Mouse (Mus musculus): Measurements from ENCODE around the gene Ntn1. TPM values are rescaled to one million over a fixed set of nuclear protein-coding genes. Genes with fewer than 3 reads are reported as not detected.
A peak's percentile ranks its signal among the peaks of the same experiment; 100 is the strongest.

Gene Ntn1
- polyA plus RNA-seq, 1 experiment from 2014 or later: 4.6 TPM

- Histone ChIP-seq H3K36me3 (ENCODE audit: control insufficient read depth, insufficient read depth, low read length) (no peaks in the 10 kb centered on the region), H3K9me3 (ENCODE audit: control insufficient read depth, low read length) (no peaks in the 10 kb centered on the region), H3K4me2 (ENCODE audit: low read depth, low read length) (no peak overlapping the region), H3K4me3 (ENCODE audit: low read depth, low read length) (no peak overlapping the region), H3K27ac (replicated peaks; ENCODE audit: low read depth, low read length) (peak overlapping the region; percentile 16; the same call in 1 of the 2 replicates), H3K9ac (ENCODE audit: low read depth, low read length) (no peak overlapping the region), H3K27me3 (replicated peaks; ENCODE audit: control insufficient read depth, insufficient read depth, low read length) (no peaks in the 10 kb centered on the region), H3K4me1 (ENCODE audit: control insufficient read depth, insufficient read depth, low read length) (peaks cover 22% of the 10 kb centered on the region; the same call in 1 of the 2 replicates)
- ATAC-seq (ENCODE audit: low read depth): no peak
- no peak for DNase-seq (ENCODE audit: low spot score)
- 46% methylated on average over 10 of the region's 10 CpGs for WGBS
These were observed 204.9 kb downstream of the Ntn1 start for GRCm38 (mm10) chr11:68195693-68196176.

- Histone ChIP-seq H3K27me3 (replicated peaks; ENCODE audit: control insufficient read depth, insufficient read depth, low read length) (no peaks in the 10 kb centered on the region), H3K9ac (ENCODE audit: low read depth, low read length) (no peak overlapping the region), H3K4me3 (ENCODE audit: low read depth, low read length) (no peak overlapping the region), H3K4me2 (ENCODE audit: low read depth, low read length) (no peak overlapping the region), H3K27ac (replicated peaks; ENCODE audit: low read depth, low read length) (no peak overlapping the region), H3K4me1 (ENCODE audit: control insufficient read depth, insufficient read depth, low read length) (peaks cover 22% of the 10 kb centered on the region; the same call in 1 of the 2 replicates), H3K9me3 (ENCODE audit: control insufficient read depth, low read length) (no peaks in the 10 kb centered on the region), H3K36me3 (ENCODE audit: control insufficient read depth, insufficient read depth, low read length) (no peaks in the 10 kb centered on the region)
- no peak for ATAC-seq (ENCODE audit: low read depth)
- no peak for DNase-seq (ENCODE audit: low spot score)
- WGBS: 48% methylated on average over 6 of the region's 6 CpGs
These were observed 205.5 kb downstream of the Ntn1 start for GRCm38 (mm10) chr11:68195168-68195567.

- Histone ChIP-seq H3K4me2 (ENCODE audit: low read depth, low read length) (no peak overlapping the region), H3K9me3 (ENCODE audit: control insufficient read depth, low read length) (no peaks in the 10 kb centered on the region), H3K4me3 (ENCODE audit: low read depth, low read length) (no peak overlapping the region), H3K9ac (ENCODE audit: low read depth, low read length) (no peak overlapping the region), H3K4me1 (ENCODE audit: control insufficient read depth, insufficient read depth, low read length) (peaks cover 27% of the 10 kb centered on the region), H3K27me3 (replicated peaks; ENCODE audit: control insufficient read depth, insufficient read depth, low read length) (no peaks in the 10 kb centered on the region), H3K36me3 (ENCODE audit: control insufficient read depth, insufficient read depth, low read length) (no peaks in the 10 kb centered on the region), H3K27ac (replicated peaks; ENCODE audit: low read depth, low read length) (no peak overlapping the region)
- DNase-seq (ENCODE audit: low spot score) (no peak), ATAC-seq (ENCODE audit: low read depth) (no peak)
- 72% methylated on average over 5 of the region's 5 CpGs for WGBS
These were observed 209.8 kb downstream of the Ntn1 start for GRCm38 (mm10) chr11:68190849-68191248.

GRCm38 (mm10) chr11:68188695-68189201 is 211.9 kb downstream of the Ntn1 start:
- H3K9ac ChIP-seq (ENCODE audit: low read depth, low read length): no peak overlapping the region
- no peaks in the 10 kb centered on the region for H3K27me3 ChIP-seq (replicated peaks; ENCODE audit: control insufficient read depth, insufficient read depth, low read length)
- H3K9me3 ChIP-seq (ENCODE audit: control insufficient read depth, low read length): no peaks in the 10 kb centered on the region
- WGBS: 65% methylated on average over 12 of the region's 12 CpGs
- no peak overlapping the region for H3K4me2 ChIP-seq (ENCODE audit: low read depth, low read length)
- ATAC-seq (ENCODE audit: low read depth) (no peak), DNase-seq (ENCODE audit: low spot score) (peak; percentile 36)
- no peaks in the 10 kb centered on the region for H3K36me3 ChIP-seq (ENCODE audit: control insufficient read depth, insufficient read depth, low read length)
- H3K4me1 ChIP-seq (ENCODE audit: control insufficient read depth, insufficient read depth, low read length): peaks cover 14% of the 10 kb centered on the region
- H3K4me3 ChIP-seq (ENCODE audit: low read depth, low read length): no peak overlapping the region
- peak overlapping the region; percentile 34 for H3K27ac ChIP-seq (replicated peaks; ENCODE audit: low read depth, low read length)

- H3K36me3 ChIP-seq (ENCODE audit: control insufficient read depth, insufficient read depth, low read length): no peaks in the 10 kb centered on the region
- no peaks in the 10 kb centered on the region for H3K27me3 ChIP-seq (replicated peaks; ENCODE audit: control insufficient read depth, insufficient read depth, low read length)
- ATAC-seq (ENCODE audit: low read depth) (peak; percentile 18; the same call in 1 of the 2 replicates), DNase-seq (ENCODE audit: low spot score) (peak; percentile 53)
- H3K4me3 ChIP-seq (ENCODE audit: low read depth, low read length): no peak overlapping the region
- peak overlapping the region; percentile 56; the same call in 1 of the 2 replicates for H3K27ac ChIP-seq (replicated peaks; ENCODE audit: low read depth, low read length)
- no peaks in the 10 kb centered on the region for H3K9me3 ChIP-seq (ENCODE audit: control insufficient read depth, low read length)
- peaks cover 14% of the 10 kb centered on the region for H3K4me1 ChIP-seq (ENCODE audit: control insufficient read depth, insufficient read depth, low read length)
- H3K4me2 ChIP-seq (ENCODE audit: low read depth, low read length): no peak overlapping the region
- 61% methylated on average over 8 of the region's 8 CpGs for WGBS
- no peak overlapping the region for H3K9ac ChIP-seq (ENCODE audit: low read depth, low read length)
These were observed 213.4 kb downstream of the Ntn1 start for GRCm38 (mm10) chr11:68187242-68187641.

GRCm38 (mm10) chr11:68185647-68186046 is 215.0 kb downstream of the Ntn1 start:
- WGBS: 90% methylated on average over 3 of the region's 3 CpGs
- no peak overlapping the region for H3K9ac ChIP-seq (ENCODE audit: low read depth, low read length)
- H3K4me1 ChIP-seq (ENCODE audit: control insufficient read depth, insufficient read depth, low read length): peaks cover 14% of the 10 kb centered on the region
- no peaks in the 10 kb centered on the region for H3K9me3 ChIP-seq (ENCODE audit: control insufficient read depth, low read length)
- H3K36me3 ChIP-seq (ENCODE audit: control insufficient read depth, insufficient read depth, low read length): no peaks in the 10 kb centered on the region
- DNase-seq (ENCODE audit: low spot score) (no peak), ATAC-seq (ENCODE audit: low read depth) (no peak)
- H3K4me3 ChIP-seq (ENCODE audit: low read depth, low read length): no peak overlapping the region
- no peaks in the 10 kb centered on the region for H3K27me3 ChIP-seq (replicated peaks; ENCODE audit: control insufficient read depth, insufficient read depth, low read length)
- no peak overlapping the region for H3K4me2 ChIP-seq (ENCODE audit: low read depth, low read length)
- H3K27ac ChIP-seq (replicated peaks; ENCODE audit: low read depth, low read length): no peak overlapping the region

- ATAC-seq (ENCODE audit: low read depth) (no peak), DNase-seq (ENCODE audit: low spot score) (no peak)
- no peak overlapping the region for H3K9ac ChIP-seq (ENCODE audit: low read depth, low read length)
- H3K36me3 ChIP-seq (ENCODE audit: control insufficient read depth, insufficient read depth, low read length): no peaks in the 10 kb centered on the region
- no peaks in the 10 kb centered on the region for H3K9me3 ChIP-seq (ENCODE audit: control insufficient read depth, low read length)
- H3K4me2 ChIP-seq (ENCODE audit: low read depth, low read length): no peak overlapping the region
- no peaks in the 10 kb centered on the region for H3K27me3 ChIP-seq (replicated peaks; ENCODE audit: control insufficient read depth, insufficient read depth, low read length)
- peaks cover 6% of the 10 kb centered on the region; the same call in 1 of the 2 replicates for H3K4me1 ChIP-seq (ENCODE audit: control insufficient read depth, insufficient read depth, low read length)
- H3K27ac ChIP-seq (replicated peaks; ENCODE audit: low read depth, low read length): no peak overlapping the region
- WGBS: 76% methylated on average over 7 of the region's 7 CpGs
- no peak overlapping the region for H3K4me3 ChIP-seq (ENCODE audit: low read depth, low read length)
These were observed 223.2 kb downstream of the Ntn1 start for GRCm38 (mm10) chr11:68177415-68177814.

- Histone ChIP-seq H3K4me3 (ENCODE audit: low read depth, low read length) (no peak overlapping the region), H3K4me2 (ENCODE audit: low read depth, low read length) (no peak overlapping the region), H3K36me3 (ENCODE audit: control insufficient read depth, insufficient read depth, low read length) (no peaks in the 10 kb centered on the region), H3K9ac (ENCODE audit: low read depth, low read length) (no peak overlapping the region), H3K27ac (replicated peaks; ENCODE audit: low read depth, low read length) (no peak overlapping the region), H3K9me3 (ENCODE audit: control insufficient read depth, low read length) (no peaks in the 10 kb centered on the region), H3K4me1 (ENCODE audit: control insufficient read depth, insufficient read depth, low read length) (peaks cover 8% of the 10 kb centered on the region; the same call in 1 of the 2 replicates), H3K27me3 (replicated peaks; ENCODE audit: control insufficient read depth, insufficient read depth, low read length) (no peaks in the 10 kb centered on the region)
- no peak; the same call in 1 of the 2 replicates for ATAC-seq (ENCODE audit: low read depth)
- 60% methylated on average over 4 of the region's 4 CpGs for WGBS
- DNase-seq (ENCODE audit: low spot score): peak; percentile 61
These were observed 224.1 kb downstream of the Ntn1 start for GRCm38 (mm10) chr11:68176550-68176949.

- Histone ChIP-seq H3K27me3 (replicated peaks; ENCODE audit: control insufficient read depth, insufficient read depth, low read length) (no peaks in the 10 kb centered on the region), H3K4me3 (ENCODE audit: low read depth, low read length) (no peak overlapping the region), H3K27ac (replicated peaks; ENCODE audit: low read depth, low read length) (no peak overlapping the region), H3K36me3 (ENCODE audit: control insufficient read depth, insufficient read depth, low read length) (no peaks in the 10 kb centered on the region), H3K9me3 (ENCODE audit: control insufficient read depth, low read length) (no peaks in the 10 kb centered on the region), H3K9ac (ENCODE audit: low read depth, low read length) (no peak overlapping the region), H3K4me1 (ENCODE audit: control insufficient read depth, insufficient read depth, low read length) (peaks cover 8% of the 10 kb centered on the region; the same call in 1 of the 2 replicates), H3K4me2 (ENCODE audit: low read depth, low read length) (no peak overlapping the region)
- DNase-seq (ENCODE audit: low spot score) (no peak), ATAC-seq (ENCODE audit: low read depth) (0 out of 2 replicates have a peak, but pooled peaks have one; percentile 65)
- 67% methylated on average over 4 of the region's 4 CpGs for WGBS
These were observed 228.0 kb downstream of the Ntn1 start for GRCm38 (mm10) chr11:68172648-68173045.
